Mouse (Mus musculus): ENCODE results near the gene Adgrd1.

GRCm38 (mm10) chr5:129186260-129186659, 89.7 kb downstream of the Adgrd1 start:
- TF ChIP-seq CTCF (IDR thresholded peaks at IDR 0.05) (peak; percentile 60), EP300 (IDR thresholded peaks at IDR 0.05) (no peak)

All from lung, postnatal 0 days (tissue).